In the genomic region with DNA sequence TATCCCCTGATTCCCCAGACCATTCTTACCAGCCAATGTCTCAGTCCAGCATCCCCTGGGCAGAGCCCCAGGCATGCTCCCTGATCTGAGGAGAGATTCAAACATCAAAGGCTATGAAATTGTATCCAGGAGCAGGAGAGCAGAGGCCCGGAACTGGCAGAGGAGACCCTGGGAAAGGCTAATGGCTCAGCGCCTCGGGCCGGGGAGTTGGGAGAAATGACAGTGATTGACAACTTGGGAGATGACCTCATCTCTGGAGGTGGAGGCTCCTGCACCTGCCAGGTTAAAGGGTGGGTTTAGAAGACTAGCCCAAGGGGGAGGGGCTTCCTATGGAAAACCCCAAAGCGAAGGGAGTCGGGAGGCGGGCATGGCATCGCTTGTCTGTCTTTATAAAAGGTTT, we compare ENCODE assay signal across 21 mouse cellular contexts. TPM values are rescaled to one million over a fixed set of nuclear protein-coding genes. Genes with fewer than 3 reads are reported as not detected.
"Had no signal": no experiment of that assay in that cellular context is flagged by ENCODE, and none has a peak within 500 bp of the region (broad histone marks: within the 10 kb centered on the region; RNA-seq: fewer than 3 reads in every experiment).

No protein-coding gene starts in this region.

- ATAC-seq: midbrain, embryonic 16.5 days had no signal

- H3K4me1 ChIP-seq: midbrain, embryonic 12.5 days; neural tube, embryonic 13.5 days; neural tube, embryonic 15.5 days had no signal

- H3K4me3 ChIP-seq: midbrain, embryonic 10.5 days; midbrain, embryonic 12.5 days; myocyte; neural tube, embryonic 13.5 days; neural tube, embryonic 15.5 days had no signal

- H3K9ac ChIP-seq: lung, embryonic 14.5 days; midbrain, embryonic 12.5 days; neural tube, embryonic 13.5 days; neural tube, embryonic 15.5 days had no signal

- H3K9me3 ChIP-seq: midbrain, embryonic 10.5 days; midbrain, embryonic 12.5 days; neural tube, embryonic 13.5 days; neural tube, embryonic 15.5 days had no signal

- DNase-seq: lung, adult 18-20 months; lung, embryonic 14.5 days; lung, postnatal 10 days; lung, postnatal 4 days; midbrain, embryonic 14.5 days; right cerebral cortex, adult 18-20 months; spleen, adult 18-20 months; thymus, adult 18-20 months; thymus, postnatal 14 days; thymus, postnatal 36 days had no signal

- H3K4me2 ChIP-seq: lung, embryonic 14.5 days; midbrain, embryonic 12.5 days; neural tube, embryonic 13.5 days; neural tube, embryonic 15.5 days had no signal

- H3K36me3 ChIP-seq: midbrain, embryonic 10.5 days; midbrain, embryonic 12.5 days; neural tube, embryonic 13.5 days; neural tube, embryonic 15.5 days had no signal

- H3K27ac ChIP-seq: midbrain, embryonic 10.5 days; midbrain, embryonic 12.5 days; neural tube, embryonic 13.5 days; neural tube, embryonic 15.5 days had no signal

- H3K27me3 ChIP-seq: neural tube, embryonic 13.5 days; neural tube, embryonic 15.5 days had no signal

RNA-seq across cellular contexts. Expression of gene Fzd10, which starts 45.1 kb away (rescaled TPM):
- polyA plus RNA-seq: myocyte had no signal

RNA-seq across cellular contexts. Expression of gene Piwil1, which starts 56.6 kb away (rescaled TPM):
- polyA plus RNA-seq: lung, embryonic 14.5 days; lung, embryonic 16.5 days; midbrain, embryonic 10.5 days; myocyte; neural tube, embryonic 11.5 days; stomach, embryonic 14.5 days; stomach, embryonic 16.5 days; thymus, postnatal 0 days had no signal
